Mouse (Mus musculus): ENCODE data around the gene Ddc. TPM values are rescaled to one million over a fixed set of nuclear protein-coding genes. Genes with fewer than 3 reads are reported as not detected.

Gene Ddc
- polyA plus RNA-seq, 1 experiment from 2014 or later = 14.3 TPM

DNA sequence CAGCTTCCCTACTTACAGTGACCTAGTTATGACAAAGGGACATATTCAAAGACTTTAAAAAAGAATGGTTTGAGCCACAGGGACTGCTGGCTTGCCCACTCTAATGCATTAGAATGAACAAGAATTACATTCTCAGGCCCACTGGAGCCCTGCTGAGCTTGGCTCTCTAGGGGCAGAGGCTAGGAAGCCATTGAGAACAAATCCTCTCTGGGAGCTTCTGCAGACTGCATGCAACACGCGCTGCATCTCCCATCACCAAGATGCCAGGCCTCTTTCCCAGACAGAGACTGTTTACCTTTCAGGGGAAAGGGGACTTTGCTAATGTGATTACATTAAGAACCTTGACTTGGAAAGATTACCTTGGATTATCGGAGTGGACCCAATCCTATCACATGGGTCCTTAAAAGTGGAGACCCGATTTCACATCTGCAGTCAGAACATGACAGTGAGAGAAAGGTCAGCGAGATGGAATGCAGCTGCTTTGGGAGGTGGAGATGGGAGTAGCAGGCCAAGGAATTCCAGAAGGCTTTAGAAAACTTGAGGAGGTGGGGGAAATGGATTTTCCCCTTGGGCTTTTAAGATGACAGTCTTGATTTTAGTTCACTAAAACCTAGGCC is 26.6 kb downstream of the Ddc start:
- H3K27me3 ChIP-seq = no peaks in the 10 kb centered on the region
- 54% methylated on average over 5 of the region's 5 CpGs for WGBS
- H3K9me3 ChIP-seq (replicated peaks) = no peaks in the 10 kb centered on the region
- no peak overlapping the region for H3K9ac ChIP-seq
- ATAC-seq (replicated peaks; ENCODE audit: low FRiP score) = no peak
- H3K4me1 ChIP-seq = peaks cover 35% of the 10 kb centered on the region
- H3K4me2 ChIP-seq = no peak overlapping the region
- H3K4me3 ChIP-seq (replicated peaks) = no peak overlapping the region
- peak overlapping the region; percentile 41; the same call in 1 of the 2 replicates for H3K27ac ChIP-seq
- no peaks in the 10 kb centered on the region for H3K36me3 ChIP-seq

DNA sequence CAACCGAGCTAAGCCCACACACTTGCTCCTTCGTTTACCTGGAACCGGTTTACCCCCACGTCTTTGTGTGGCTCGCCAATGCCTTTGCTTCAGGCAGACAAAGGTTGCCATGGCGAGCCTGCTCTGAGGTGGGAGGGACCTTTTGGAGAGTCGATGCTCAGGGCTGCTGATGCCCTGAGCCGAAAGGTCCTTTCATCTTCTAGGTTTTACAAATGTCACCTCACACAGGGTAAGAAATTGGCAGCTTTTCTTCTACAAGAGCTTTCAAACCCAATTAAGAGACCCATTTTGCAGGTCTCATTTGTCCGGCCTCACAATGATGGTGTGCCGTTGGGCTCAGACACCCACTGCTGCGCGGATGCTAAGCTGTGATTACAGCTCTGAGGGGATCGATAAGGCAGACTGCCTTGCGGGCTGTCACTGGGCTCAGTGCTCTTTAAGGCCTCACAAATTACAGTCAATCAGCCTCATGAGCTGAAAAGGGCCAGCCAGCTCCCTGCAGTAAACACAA is 29.9 kb downstream of the Ddc start:
- H3K4me2 ChIP-seq = peak overlapping the region; percentile 48
- H3K9me3 ChIP-seq (replicated peaks) = no peaks in the 10 kb centered on the region
- H3K4me1 ChIP-seq = peaks cover 21% of the 10 kb centered on the region
- H3K4me3 ChIP-seq (replicated peaks) = peak overlapping the region; percentile 7
- H3K27me3 ChIP-seq = no peaks in the 10 kb centered on the region
- 16% methylated on average over 14 of the region's 14 CpGs for WGBS
- no peaks in the 10 kb centered on the region for H3K36me3 ChIP-seq
- no peak overlapping the region for H3K9ac ChIP-seq
- peak; percentile 75; the same call in 1 of the 2 replicates for ATAC-seq (replicated peaks; ENCODE audit: low FRiP score)
- peak overlapping the region; percentile 37; the same call in 1 of the 2 replicates for H3K27ac ChIP-seq

DNA sequence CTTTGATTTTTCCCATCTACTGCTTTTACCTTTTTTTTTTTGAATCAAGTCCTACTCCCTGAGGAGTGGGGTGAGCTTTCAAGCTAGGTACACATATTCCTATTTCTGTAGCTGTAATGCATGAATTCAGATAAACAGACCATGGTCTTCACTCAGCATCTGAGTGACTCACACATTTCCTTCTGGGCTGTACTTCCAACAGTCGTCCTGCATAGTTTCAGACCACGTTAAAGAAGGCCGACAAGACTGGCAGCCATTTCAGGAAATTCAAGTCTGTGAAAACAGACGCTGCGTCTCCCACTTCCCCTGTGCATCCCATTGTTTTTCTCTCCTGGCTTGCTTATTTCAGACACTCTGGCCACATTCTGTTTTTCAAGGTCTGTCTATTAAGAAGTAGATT is 31.2 kb downstream of the Ddc start:
- Histone ChIP-seq H3K4me2 (no peak overlapping the region), H3K36me3 (no peaks in the 10 kb centered on the region), H3K9ac (no peak overlapping the region), H3K27ac (no peak overlapping the region), H3K4me1 (peaks cover 16% of the 10 kb centered on the region), H3K9me3 (replicated peaks) (no peaks in the 10 kb centered on the region), H3K27me3 (no peaks in the 10 kb centered on the region), H3K4me3 (replicated peaks) (no peak overlapping the region)
- ATAC-seq (replicated peaks; ENCODE audit: low FRiP score) = no peak
- 75% methylated on average over 5 of the region's 5 CpGs for WGBS

- H3K4me2 ChIP-seq = no peak overlapping the region
- no peaks in the 10 kb centered on the region for H3K9me3 ChIP-seq (replicated peaks)
- H3K4me3 ChIP-seq (replicated peaks) = no peak overlapping the region
- peaks cover 11% of the 10 kb centered on the region for H3K4me1 ChIP-seq
- ATAC-seq (replicated peaks; ENCODE audit: low FRiP score) = no peak
- H3K9ac ChIP-seq = no peak overlapping the region
- H3K36me3 ChIP-seq = no peaks in the 10 kb centered on the region
- no peak overlapping the region for H3K27ac ChIP-seq
- 83% methylated on average over 2 of the region's 2 CpGs for WGBS
- H3K27me3 ChIP-seq = no peaks in the 10 kb centered on the region
Measured at GRCm38 (mm10) chr11:11865128-11865527, 32.8 kb downstream of the Ddc start.

DNA sequence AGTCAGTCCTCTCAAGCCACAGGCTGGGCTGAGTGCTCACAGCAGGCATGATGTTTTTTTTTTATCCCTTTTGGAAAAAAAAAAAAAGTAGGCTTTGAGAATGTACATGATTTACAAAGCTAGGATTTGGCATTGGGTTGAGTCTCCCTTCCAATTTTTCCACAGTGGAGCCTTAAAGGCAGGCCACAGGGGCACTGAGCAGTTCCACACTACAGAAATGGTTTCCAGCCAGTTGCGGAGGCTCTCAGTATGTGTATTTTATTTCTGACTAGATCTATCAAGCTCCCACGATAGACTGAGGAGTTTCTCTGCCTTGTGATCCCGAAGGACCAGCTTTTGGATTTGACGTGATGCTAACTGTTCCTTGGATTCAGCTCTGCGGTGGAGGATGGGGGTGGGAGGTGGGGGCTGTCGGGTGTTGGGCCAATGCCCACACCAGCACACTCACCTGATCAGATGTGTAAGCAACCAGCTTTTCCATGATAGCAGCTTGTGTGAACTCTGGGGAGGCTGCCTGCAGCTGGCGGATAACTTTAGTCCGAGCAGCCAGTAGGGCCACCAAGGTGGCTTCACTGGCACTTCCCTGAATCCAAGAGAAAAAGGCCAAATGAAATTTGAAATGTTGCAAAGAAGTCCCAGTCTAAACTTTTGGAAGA is 33.4 kb downstream of the Ddc start:
- ATAC-seq (replicated peaks; ENCODE audit: low FRiP score) = no peak

DNA sequence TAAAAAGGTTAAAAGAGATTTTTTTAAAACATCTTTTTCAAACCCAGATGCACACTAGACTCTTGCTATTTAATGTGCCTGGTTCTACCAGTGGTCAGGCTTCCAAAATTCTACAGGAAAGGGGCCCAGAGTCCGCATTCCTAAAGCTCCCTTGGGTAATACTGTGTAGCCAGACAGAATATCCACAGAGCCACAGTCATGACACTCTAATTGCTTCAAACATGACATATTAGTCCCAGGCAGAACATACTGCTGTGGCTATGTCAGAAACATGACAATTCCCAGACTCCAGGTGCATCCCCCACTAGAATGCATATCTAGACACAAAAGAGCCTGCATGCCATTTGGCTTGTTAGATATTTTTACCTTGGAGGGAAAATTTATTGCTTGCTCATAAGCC is 35.4 kb downstream of the Ddc start:
- WGBS = 61% methylated on average over 1 of the region's 1 CpGs
- H3K27ac ChIP-seq = no peak overlapping the region

More for the DNA sequence above, 33.4 kb downstream of the Ddc start:
- no peak overlapping the region for H3K4me2 ChIP-seq
- H3K27me3 ChIP-seq = no peaks in the 10 kb centered on the region
- no peak overlapping the region for H3K9ac ChIP-seq
- WGBS = 79% methylated on average over 8 of the region's 8 CpGs
- peak overlapping the region; percentile 41; the same call in 1 of the 2 replicates for H3K27ac ChIP-seq
- no peaks in the 10 kb centered on the region for H3K9me3 ChIP-seq (replicated peaks)
- no peaks in the 10 kb centered on the region for H3K36me3 ChIP-seq
- peaks cover 11% of the 10 kb centered on the region for H3K4me1 ChIP-seq
- no peak overlapping the region for H3K4me3 ChIP-seq (replicated peaks)

GRCm38 (mm10) chr11:11856959-11857358 is 41.0 kb downstream of the Ddc start:
- Histone ChIP-seq H3K4me2 (no peak overlapping the region), H3K4me3 (replicated peaks) (no peak overlapping the region), H3K9ac (no peak overlapping the region), H3K27ac (peak overlapping the region; percentile 83), H3K4me1 (peaks cover 27% of the 10 kb centered on the region), H3K27me3 (no peaks in the 10 kb centered on the region), H3K36me3 (no peaks in the 10 kb centered on the region), H3K9me3 (replicated peaks) (no peaks in the 10 kb centered on the region)
- 78% methylated on average over 3 of the region's 3 CpGs for WGBS
- ATAC-seq (replicated peaks; ENCODE audit: low FRiP score) = no peak

More for the DNA sequence above, 35.4 kb downstream of the Ddc start:
- no peak overlapping the region for H3K4me2 ChIP-seq
- H3K27me3 ChIP-seq = no peaks in the 10 kb centered on the region
- no peaks in the 10 kb centered on the region for H3K36me3 ChIP-seq
- 0 out of 2 replicates have a peak, but pooled peaks cover 4% of the 10 kb centered on the region for H3K4me1 ChIP-seq
- no peaks in the 10 kb centered on the region for H3K9me3 ChIP-seq (replicated peaks)
- no peak overlapping the region for H3K4me3 ChIP-seq (replicated peaks)
- H3K9ac ChIP-seq = no peak overlapping the region
- ATAC-seq (replicated peaks; ENCODE audit: low FRiP score) = no peak

DNA sequence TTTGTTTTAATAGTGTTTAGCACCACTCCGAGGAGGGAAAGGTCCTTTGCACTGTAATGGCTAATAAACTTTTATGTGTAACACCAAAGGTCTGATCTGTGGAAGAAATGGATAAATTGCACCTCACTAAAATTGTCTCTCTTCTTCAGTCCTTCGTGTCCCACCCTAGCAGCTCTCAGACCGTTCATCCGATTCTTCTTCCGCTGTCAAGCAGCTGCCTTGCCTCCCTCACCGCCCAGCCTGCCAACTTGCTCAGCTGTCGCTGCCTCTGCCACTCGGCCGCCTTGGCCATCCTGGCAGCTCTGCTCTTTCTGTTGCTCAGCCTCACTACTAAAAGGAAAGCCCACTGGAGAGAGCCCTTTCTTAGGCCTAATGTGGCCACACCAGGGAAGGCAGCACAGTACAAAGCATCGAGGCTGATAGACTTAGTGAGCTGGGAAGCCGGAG is 42.2 kb downstream of the Ddc start:
- Histone ChIP-seq H3K4me1 (peaks cover 27% of the 10 kb centered on the region), H3K9me3 (replicated peaks) (no peaks in the 10 kb centered on the region), H3K36me3 (no peaks in the 10 kb centered on the region), H3K4me3 (replicated peaks) (no peak overlapping the region), H3K4me2 (peak overlapping the region; percentile 20; the same call in 1 of the 2 replicates), H3K27ac (peak overlapping the region; percentile 83), H3K9ac (no peak overlapping the region), H3K27me3 (no peaks in the 10 kb centered on the region)
- ATAC-seq (replicated peaks; ENCODE audit: low FRiP score) = peak; percentile 81
- WGBS = 29% methylated on average over 11 of the region's 11 CpGs

- Histone ChIP-seq H3K9me3 (replicated peaks) (no peaks in the 10 kb centered on the region), H3K4me1 (peaks cover 31% of the 10 kb centered on the region), H3K9ac (no peak overlapping the region), H3K36me3 (no peaks in the 10 kb centered on the region), H3K4me3 (replicated peaks) (no peak overlapping the region), H3K27me3 (no peaks in the 10 kb centered on the region), H3K4me2 (no peak overlapping the region), H3K27ac (peak overlapping the region; percentile 83)
- 26% methylated on average over 6 of the region's 6 CpGs for WGBS
- peak; percentile 88 for ATAC-seq (replicated peaks; ENCODE audit: low FRiP score)
Measured at GRCm38 (mm10) chr11:11855061-11855672, 42.8 kb downstream of the Ddc start.

DNA sequence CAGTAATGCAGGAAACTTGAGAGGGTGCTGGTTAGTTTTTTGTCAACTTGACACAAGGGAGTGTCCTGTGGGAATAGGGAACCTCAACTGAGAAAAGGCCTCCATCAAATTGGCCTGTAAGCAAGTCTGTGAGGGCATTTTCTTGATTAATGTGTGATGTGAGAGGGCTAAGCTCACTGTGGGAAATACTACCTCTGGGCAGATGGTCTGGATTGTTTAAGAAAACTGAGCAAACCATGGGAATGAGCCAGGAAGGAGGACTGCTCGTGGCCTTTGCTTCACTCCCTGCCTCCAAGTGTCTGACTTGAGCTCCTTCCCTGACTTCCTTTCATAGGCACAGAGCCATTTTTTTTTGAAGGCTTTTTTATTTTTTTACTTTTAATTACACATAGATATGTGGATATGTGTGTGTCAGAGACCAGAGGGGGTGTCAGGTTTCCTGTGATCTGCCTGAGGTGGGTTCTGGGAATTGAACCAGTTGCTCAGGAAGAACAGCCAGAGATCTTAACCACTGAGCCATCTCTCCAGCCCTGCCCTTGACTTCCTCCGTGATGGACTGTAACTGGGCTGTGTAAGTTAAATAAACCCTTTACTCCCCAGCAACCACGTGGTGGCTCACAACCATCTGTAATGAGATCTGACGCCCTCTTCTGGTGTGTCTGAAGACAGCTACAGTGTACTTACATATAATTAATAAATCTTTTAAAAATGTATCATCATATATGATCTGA is 44.0 kb downstream of the Ddc start:
- ATAC-seq (replicated peaks; ENCODE audit: low FRiP score) = 0 out of 2 replicates have a peak, but pooled peaks have one; percentile 36
- H3K9me3 ChIP-seq (replicated peaks) = no peaks in the 10 kb centered on the region
- peaks cover 34% of the 10 kb centered on the region for H3K4me1 ChIP-seq
- no peak overlapping the region for H3K4me2 ChIP-seq
- H3K36me3 ChIP-seq = no peaks in the 10 kb centered on the region
- no peaks in the 10 kb centered on the region for H3K27me3 ChIP-seq
- WGBS = 30% methylated on average over 4 of the region's 4 CpGs
- no peak overlapping the region for H3K9ac ChIP-seq
- no peak overlapping the region for H3K4me3 ChIP-seq (replicated peaks)
- peak overlapping the region; percentile 83 for H3K27ac ChIP-seq

DNA sequence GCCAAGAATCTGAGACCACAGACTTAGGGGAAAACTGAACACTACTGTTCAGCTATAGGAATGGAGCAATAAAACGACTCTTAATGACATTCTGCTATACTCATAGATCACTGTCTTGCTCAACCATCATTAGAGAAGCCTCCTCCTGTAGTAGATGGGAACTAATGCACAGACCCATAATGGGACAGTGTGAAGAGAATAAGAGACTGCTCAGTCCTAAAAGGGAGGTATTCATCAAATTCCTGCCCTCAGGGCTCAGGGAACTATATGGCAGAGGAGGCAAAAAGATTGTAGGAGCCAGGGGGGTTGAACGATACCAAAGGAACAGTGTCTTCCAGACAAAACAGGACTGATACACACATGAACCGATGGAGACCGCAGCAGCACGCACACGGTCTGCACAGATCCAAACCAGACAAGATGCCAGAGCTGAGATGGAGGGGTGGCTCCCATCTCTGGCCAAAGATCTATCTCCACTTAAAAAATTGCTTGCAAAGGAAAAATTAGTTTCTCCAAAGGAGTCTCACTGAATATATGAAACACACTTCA is 45.9 kb downstream of the Ddc start:
- Histone ChIP-seq H3K36me3 (no peaks in the 10 kb centered on the region), H3K27ac (0 out of 2 replicates have a peak overlapping the region, but pooled peaks have one; percentile 23), H3K4me2 (no peak overlapping the region), H3K4me3 (replicated peaks) (no peak overlapping the region), H3K27me3 (no peaks in the 10 kb centered on the region), H3K9me3 (replicated peaks) (no peaks in the 10 kb centered on the region), H3K4me1 (peaks cover 37% of the 10 kb centered on the region), H3K9ac (no peak overlapping the region)
- WGBS = 80% methylated on average over 6 of the region's 6 CpGs
- no peak for ATAC-seq (replicated peaks; ENCODE audit: low FRiP score)

All from kidney, embryonic 15.5 days (tissue).